Mouse (Mus musculus): ENCODE measurements around the gene Ano8. TPM values are rescaled to one million over a fixed set of nuclear protein-coding genes. Genes with fewer than 3 reads are reported as not detected.
A peak's percentile ranks its signal among the peaks of the same experiment; 100 is the strongest.

Ano8 gene
- polyA plus RNA-seq, 1 experiment from 2014 or later, result 1.7 TPM

DNA sequence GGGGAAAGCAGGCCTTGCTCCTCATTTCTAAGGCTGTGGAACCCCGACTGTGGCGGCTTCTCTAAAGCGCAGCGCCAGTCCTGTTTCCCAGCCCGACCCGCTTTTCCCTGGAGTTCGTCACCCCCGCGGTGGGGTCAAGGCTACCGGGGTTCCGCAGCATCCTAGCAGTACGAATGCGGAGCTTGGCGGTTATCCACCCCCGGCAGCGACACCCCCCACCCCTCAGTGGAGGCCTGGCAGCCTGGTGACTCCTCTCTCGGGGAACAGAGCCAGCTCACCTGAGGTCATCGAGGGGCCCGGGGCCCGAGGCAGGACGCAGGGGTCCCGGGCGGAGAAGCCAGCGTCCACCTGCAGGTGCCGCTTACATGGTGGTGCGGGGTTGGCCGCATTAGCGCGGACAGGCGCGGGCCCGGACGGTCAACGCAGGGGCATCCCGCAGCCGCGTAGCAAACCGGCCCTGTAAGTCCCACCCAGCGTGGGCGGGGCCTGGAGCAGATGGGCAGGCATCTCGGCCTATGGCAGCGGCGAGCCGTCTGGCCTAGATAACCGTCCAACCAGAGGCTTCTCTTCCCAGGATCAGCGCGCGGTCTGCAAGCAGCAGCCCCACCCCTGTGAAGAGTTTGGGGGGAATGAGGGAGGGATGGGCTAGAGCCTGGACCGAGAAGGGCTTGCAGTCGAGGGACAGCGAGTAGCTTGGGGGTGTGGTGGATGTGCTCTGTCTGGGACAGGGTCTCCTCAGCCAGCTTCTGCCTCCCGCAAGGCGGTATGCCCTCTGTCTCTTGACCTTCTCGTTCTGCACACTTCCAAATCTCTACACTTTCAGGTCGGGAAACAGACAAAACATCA is 22.4 kb downstream of the Ano8 start, which contains the start of gene Abhd8:
TSS of gene Abhd8 (minus strand) at position 468 of the 846 bp plus-strand sequence.
- Histone ChIP-seq H3K27me3 (replicated peaks; ENCODE audit: control insufficient read depth, insufficient read depth, low read length) (no peaks in the 10 kb centered on the region), H3K36me3 (ENCODE audit: control insufficient read depth, insufficient read depth, low read length) (peaks cover 21% of the 10 kb centered on the region), H3K27ac (ENCODE audit: low read depth) (peak within 1 kb of the TSS; percentile 88), H3K9ac (ENCODE audit: low read length) (peak within 1 kb of the TSS; percentile 67), H3K4me3 (ENCODE audit: low read depth, low read length) (peak within 1 kb of the TSS; percentile 87), H3K4me1 (replicated peaks; ENCODE audit: control insufficient read depth, insufficient read depth, low read length) (peaks cover 11% of the 10 kb centered on the region), H3K9me3 (ENCODE audit: control insufficient read depth, low read length) (no peaks in the 10 kb centered on the region), H3K4me2 (ENCODE audit: low read length) (peak within 1 kb of the TSS; percentile 86)
- DNase-seq (ENCODE audit: low spot score), result peak; percentile 99
- peak; percentile 79 for ATAC-seq (replicated peaks; ENCODE audit: low FRiP score, low TSS enrichment, low read depth)
- WGBS, result under 1% methylated on average over 55 of the region's 55 CpGs

GRCm38 (mm10) chr8:71462786-71463185 is 23.0 kb downstream of the Ano8 start:
- 8% methylated on average over 16 of the region's 16 CpGs for WGBS

DNA sequence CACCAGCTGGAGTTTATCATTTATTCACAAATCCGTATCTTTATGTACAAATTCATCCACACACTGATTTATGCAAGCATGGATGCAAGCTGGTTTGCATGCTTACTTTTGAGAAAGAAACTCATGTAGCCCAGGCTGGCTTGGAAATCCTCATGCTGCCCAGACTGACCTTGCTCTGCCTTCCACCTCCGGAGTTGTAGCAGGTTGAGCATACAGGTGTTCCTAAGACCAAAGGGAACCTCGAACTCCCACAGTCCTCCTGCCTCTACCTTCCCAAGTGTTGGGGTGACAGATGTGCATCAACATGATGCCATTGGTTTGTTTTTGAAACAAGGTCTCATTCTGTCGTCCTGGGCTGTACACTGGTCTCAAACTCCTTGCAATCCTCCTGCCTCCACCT is 23.6 kb downstream of the Ano8 start:
- peak overlapping the region; percentile 67 for H3K9ac ChIP-seq (ENCODE audit: low read length)
- DNase-seq (ENCODE audit: low spot score) (no peak), ATAC-seq (replicated peaks; ENCODE audit: low FRiP score, low TSS enrichment, low read depth) (no peak)
- H3K4me1 ChIP-seq (replicated peaks; ENCODE audit: control insufficient read depth, insufficient read depth, low read length), result peaks cover 11% of the 10 kb centered on the region
- WGBS, result 71% methylated on average over 4 of the region's 4 CpGs
- H3K4me2 ChIP-seq (ENCODE audit: low read length), result peak overlapping the region; percentile 86
- H3K27ac ChIP-seq (ENCODE audit: low read depth), result no peak overlapping the region
- peak overlapping the region; percentile 87; the same call in 1 of the 2 replicates for H3K4me3 ChIP-seq (ENCODE audit: low read depth, low read length)
- no peaks in the 10 kb centered on the region for H3K27me3 ChIP-seq (replicated peaks; ENCODE audit: control insufficient read depth, insufficient read depth, low read length)
- peaks cover 21% of the 10 kb centered on the region for H3K36me3 ChIP-seq (ENCODE audit: control insufficient read depth, insufficient read depth, low read length)
- no peaks in the 10 kb centered on the region for H3K9me3 ChIP-seq (ENCODE audit: control insufficient read depth, low read length)

More at GRCm38 (mm10) chr8:71462786-71463185, 23.0 kb downstream of the Ano8 start:
- H3K4me3 ChIP-seq (ENCODE audit: low read depth, low read length), result peak overlapping the region; percentile 87
- peak overlapping the region; percentile 86 for H3K4me2 ChIP-seq (ENCODE audit: low read length)
- H3K27me3 ChIP-seq (replicated peaks; ENCODE audit: control insufficient read depth, insufficient read depth, low read length), result no peaks in the 10 kb centered on the region
- DNase-seq (ENCODE audit: low spot score) (peak; percentile 79), ATAC-seq (replicated peaks; ENCODE audit: low FRiP score, low TSS enrichment, low read depth) (no peak)
- no peaks in the 10 kb centered on the region for H3K9me3 ChIP-seq (ENCODE audit: control insufficient read depth, low read length)
- H3K36me3 ChIP-seq (ENCODE audit: control insufficient read depth, insufficient read depth, low read length), result peaks cover 21% of the 10 kb centered on the region
- H3K27ac ChIP-seq (ENCODE audit: low read depth), result 0 out of 2 replicates have a peak overlapping the region, but pooled peaks have one; percentile 88
- peaks cover 11% of the 10 kb centered on the region for H3K4me1 ChIP-seq (replicated peaks; ENCODE audit: control insufficient read depth, insufficient read depth, low read length)
- H3K9ac ChIP-seq (ENCODE audit: low read length), result peak overlapping the region; percentile 67

DNA sequence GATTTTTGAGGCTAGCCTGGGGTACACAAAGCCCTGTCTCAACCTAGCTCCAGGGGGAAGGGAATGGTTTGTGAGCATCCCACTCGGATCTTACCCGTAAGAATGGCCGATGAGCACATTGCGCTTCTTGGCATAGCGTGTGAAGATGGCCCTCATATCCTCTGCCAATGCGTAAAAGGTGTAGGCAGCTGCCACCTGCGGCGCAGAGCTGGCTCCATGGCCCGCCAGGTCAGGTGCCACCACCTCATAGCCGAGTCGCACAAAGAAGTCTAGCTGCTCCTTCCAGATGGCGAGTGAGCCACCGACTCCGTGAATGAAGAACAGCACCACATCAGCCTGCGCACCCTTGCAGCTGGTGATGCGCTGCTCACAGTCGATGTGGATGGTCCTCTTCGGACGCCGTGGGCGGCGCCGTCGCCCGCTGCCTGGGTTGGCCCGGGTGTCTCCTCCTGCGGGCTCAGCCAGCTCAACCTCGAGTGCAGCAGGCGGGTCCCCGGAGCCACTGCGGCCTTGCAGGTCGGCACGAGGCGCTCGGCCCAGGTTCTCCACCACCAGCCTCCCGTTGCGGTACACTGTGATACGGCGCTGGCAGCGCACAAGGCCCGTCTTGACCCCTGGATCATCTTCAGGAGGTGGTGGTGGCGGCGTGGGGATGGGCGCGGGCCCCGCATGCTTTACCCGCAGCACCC is 24.5 kb downstream of the Ano8 start:
- DNase-seq (ENCODE audit: low spot score), result no peak
- Histone ChIP-seq H3K4me2 (ENCODE audit: low read length) (no peak overlapping the region), H3K27ac (ENCODE audit: low read depth) (no peak overlapping the region), H3K36me3 (ENCODE audit: control insufficient read depth, insufficient read depth, low read length) (peaks cover 21% of the 10 kb centered on the region), H3K27me3 (replicated peaks; ENCODE audit: control insufficient read depth, insufficient read depth, low read length) (no peaks in the 10 kb centered on the region), H3K9ac (ENCODE audit: low read length) (no peak overlapping the region), H3K9me3 (ENCODE audit: control insufficient read depth, low read length) (no peaks in the 10 kb centered on the region), H3K4me1 (replicated peaks; ENCODE audit: control insufficient read depth, insufficient read depth, low read length) (peaks cover 11% of the 10 kb centered on the region), H3K4me3 (ENCODE audit: low read depth, low read length) (no peak overlapping the region)
- no peak for ATAC-seq (replicated peaks; ENCODE audit: low FRiP score, low TSS enrichment, low read depth)
- 81% methylated on average over 47 of the region's 47 CpGs for WGBS

DNA sequence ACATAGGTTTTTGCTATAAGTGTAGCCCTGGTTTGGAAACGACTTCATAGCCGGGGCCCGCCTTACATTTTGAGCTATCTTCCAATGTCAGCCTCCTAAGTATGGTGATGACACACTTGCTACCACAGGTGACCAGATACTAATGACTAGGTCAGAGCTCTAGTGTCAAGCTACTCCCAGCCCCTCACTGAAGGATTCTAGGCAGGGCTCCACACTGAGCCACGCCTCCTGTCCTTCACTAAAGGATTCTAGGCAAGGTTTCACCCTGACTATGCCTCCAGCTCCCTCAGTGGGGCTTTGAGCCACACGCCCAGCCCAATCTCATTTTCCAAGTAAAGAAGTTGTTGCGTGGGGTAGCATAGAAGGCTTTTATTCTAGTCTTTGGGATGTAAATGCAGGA is 25.0 kb downstream of the Ano8 start:
- no peak for DNase-seq (ENCODE audit: low spot score)
- Histone ChIP-seq H3K4me3 (ENCODE audit: low read depth, low read length) (no peak overlapping the region), H3K4me1 (replicated peaks; ENCODE audit: control insufficient read depth, insufficient read depth, low read length) (peaks cover 11% of the 10 kb centered on the region), H3K9ac (ENCODE audit: low read length) (no peak overlapping the region), H3K36me3 (ENCODE audit: control insufficient read depth, insufficient read depth, low read length) (peaks cover 21% of the 10 kb centered on the region), H3K27ac (ENCODE audit: low read depth) (no peak overlapping the region), H3K27me3 (replicated peaks; ENCODE audit: control insufficient read depth, insufficient read depth, low read length) (no peaks in the 10 kb centered on the region), H3K9me3 (ENCODE audit: control insufficient read depth, low read length) (no peaks in the 10 kb centered on the region), H3K4me2 (ENCODE audit: low read length) (no peak overlapping the region)
- ATAC-seq (replicated peaks; ENCODE audit: low FRiP score, low TSS enrichment, low read depth), result no peak
- WGBS, result 94% methylated on average over 6 of the region's 6 CpGs

- H3K36me3 ChIP-seq (ENCODE audit: control insufficient read depth, insufficient read depth, low read length), result peaks cover 21% of the 10 kb centered on the region
- no peak overlapping the region for H3K4me3 ChIP-seq (ENCODE audit: low read depth, low read length)
- H3K27me3 ChIP-seq (replicated peaks; ENCODE audit: control insufficient read depth, insufficient read depth, low read length), result no peaks in the 10 kb centered on the region
- no peak overlapping the region for H3K4me2 ChIP-seq (ENCODE audit: low read length)
- no peaks in the 10 kb centered on the region for H3K9me3 ChIP-seq (ENCODE audit: control insufficient read depth, low read length)
- no peak for DNase-seq (ENCODE audit: low spot score)
- no peak overlapping the region for H3K9ac ChIP-seq (ENCODE audit: low read length)
- no peak overlapping the region for H3K27ac ChIP-seq (ENCODE audit: low read depth)
- WGBS, result 80% methylated on average over 20 of the region's 20 CpGs
- peaks cover 5% of the 10 kb centered on the region; the same call in 1 of the 2 replicates for H3K4me1 ChIP-seq (replicated peaks; ENCODE audit: control insufficient read depth, insufficient read depth, low read length)
- ATAC-seq (replicated peaks; ENCODE audit: low FRiP score, low TSS enrichment, low read depth), result no peak
Measured at GRCm38 (mm10) chr8:71457659-71458270, 28.0 kb downstream of the Ano8 start.

DNA sequence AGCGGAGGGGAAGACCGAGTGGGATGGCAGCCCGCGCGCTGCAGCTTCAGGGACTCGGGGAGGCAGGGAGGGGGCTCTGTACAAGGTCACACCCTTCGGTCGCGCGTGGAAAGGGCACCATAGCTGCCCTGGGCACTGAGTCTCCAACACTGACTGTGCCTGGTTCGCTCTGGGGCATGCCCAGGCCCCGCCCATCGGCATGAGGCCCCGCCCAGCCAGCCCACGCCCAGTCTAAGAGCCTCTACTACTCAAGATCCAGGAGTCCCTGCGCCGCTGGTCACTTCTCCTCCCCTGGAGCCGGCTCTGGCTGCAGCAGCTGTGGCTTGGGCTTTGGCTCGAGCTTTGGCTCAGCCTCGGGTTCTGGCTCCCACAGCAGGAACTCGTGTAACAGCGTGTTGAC is 28.9 kb downstream of the Ano8 start:
- no peaks in the 10 kb centered on the region for H3K27me3 ChIP-seq (replicated peaks; ENCODE audit: control insufficient read depth, insufficient read depth, low read length)
- H3K27ac ChIP-seq (ENCODE audit: low read depth), result no peak overlapping the region
- H3K36me3 ChIP-seq (ENCODE audit: control insufficient read depth, insufficient read depth, low read length), result peaks cover 21% of the 10 kb centered on the region
- H3K9ac ChIP-seq (ENCODE audit: low read length), result no peak overlapping the region
- ATAC-seq (replicated peaks; ENCODE audit: low FRiP score, low TSS enrichment, low read depth), result 0 out of 2 replicates have a peak, but pooled peaks have one; percentile 51
- no peak overlapping the region for H3K4me2 ChIP-seq (ENCODE audit: low read length)
- H3K9me3 ChIP-seq (ENCODE audit: control insufficient read depth, low read length), result no peaks in the 10 kb centered on the region
- 39% methylated on average over 22 of the region's 22 CpGs for WGBS
- H3K4me1 ChIP-seq (replicated peaks; ENCODE audit: control insufficient read depth, insufficient read depth, low read length), result no peaks in the 10 kb centered on the region
- no peak overlapping the region for H3K4me3 ChIP-seq (ENCODE audit: low read depth, low read length)
- peak; percentile 51 for DNase-seq (ENCODE audit: low spot score)

- Histone ChIP-seq H3K4me3 (ENCODE audit: low read depth, low read length) (no peak overlapping the region), H3K4me1 (replicated peaks; ENCODE audit: control insufficient read depth, insufficient read depth, low read length) (no peaks in the 10 kb centered on the region), H3K27me3 (replicated peaks; ENCODE audit: control insufficient read depth, insufficient read depth, low read length) (no peaks in the 10 kb centered on the region), H3K36me3 (ENCODE audit: control insufficient read depth, insufficient read depth, low read length) (0 out of 2 replicates have a peak, but pooled peaks cover 5% of the 10 kb centered on the region), H3K4me2 (ENCODE audit: low read length) (no peak overlapping the region), H3K9me3 (ENCODE audit: control insufficient read depth, low read length) (no peaks in the 10 kb centered on the region), H3K9ac (ENCODE audit: low read length) (no peak overlapping the region), H3K27ac (ENCODE audit: low read depth) (no peak overlapping the region)
- no peak for ATAC-seq (replicated peaks; ENCODE audit: low FRiP score, low TSS enrichment, low read depth)
- 72% methylated on average over 8 of the region's 8 CpGs for WGBS
- DNase-seq (ENCODE audit: low spot score), result peak; percentile 38
Measured at GRCm38 (mm10) chr8:71454668-71455067, 31.1 kb downstream of the Ano8 start.
